Mouse (Mus musculus): Measurements from ENCODE around the gene Lhx8. TPM values are rescaled to one million over a fixed set of nuclear protein-coding genes. Genes with fewer than 3 reads are reported as not detected.

Gene Lhx8
- not detected in 2 replicates for total RNA-seq (2012; rRNA removed)
- total RNA-seq (2014; rRNA removed) = not detected in 2 replicates
- not detected in 2 replicates for polyA plus RNA-seq (2012; ENCODE audit: insufficient read length, low read depth)

DNA sequence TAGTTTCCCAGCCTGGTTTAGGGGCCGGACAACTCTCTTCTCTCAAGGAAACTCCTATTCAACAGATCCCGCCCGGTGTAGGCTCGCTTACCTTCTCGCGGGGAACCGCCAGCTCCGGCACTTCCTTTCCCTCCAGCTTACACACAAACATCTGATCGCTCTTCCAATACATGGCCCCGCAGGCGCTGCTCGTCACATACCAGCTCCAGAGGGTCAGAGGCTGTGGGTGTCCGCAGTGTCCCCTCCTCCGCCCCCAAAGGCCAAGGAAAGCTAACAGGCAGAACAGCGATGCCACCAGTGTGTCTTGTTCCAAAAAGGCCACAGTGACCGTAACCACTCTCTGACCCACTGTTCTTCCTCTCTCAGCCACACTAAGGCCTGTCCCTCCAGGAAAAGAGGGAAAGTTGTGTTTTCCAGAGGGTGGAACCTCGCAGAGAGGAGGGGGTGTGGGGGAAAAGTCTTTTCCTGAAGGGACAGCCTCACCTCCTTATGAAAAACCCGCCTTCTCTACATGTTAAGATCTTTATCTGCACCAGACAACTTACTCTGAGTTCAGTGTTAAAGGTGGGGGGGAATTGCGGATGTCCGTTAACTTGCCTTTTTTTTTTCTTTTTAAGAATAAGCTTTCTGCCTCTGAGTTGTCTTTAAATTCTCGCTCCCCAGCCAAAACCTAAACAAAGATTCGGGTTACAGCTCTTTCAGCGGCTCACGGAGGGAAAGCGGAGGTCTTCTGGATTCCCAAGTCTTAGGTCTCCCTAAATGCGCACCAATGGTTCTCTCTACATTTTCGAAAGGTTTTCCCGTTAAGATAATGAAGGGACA is at the start of gene Lhx8:
Gene Lhx8 (minus strand): TSS at position 479 of the 822 bp plus-strand sequence.
- Histone ChIP-seq H3K4me3 (replicated peaks in 1 of 3; ENCODE audit: low read depth in 2 of 3, low read length in 2 of 3, poor library complexity in 1 of 3) (no peak within 1 kb of the TSS), H3K9ac (ENCODE audit: insufficient read depth, low read depth) (no peak within 1 kb of the TSS), H3K9me3 (replicated peaks; ENCODE audit: low read length) (peaks cover 13% of the 10 kb centered on the region), H3K27ac (ENCODE audit: insufficient read depth, low read depth) (no peak within 1 kb of the TSS), H3K4me2 (ENCODE audit: insufficient read depth, low read depth, poor library complexity, severe bottlenecking) (no peak within 1 kb of the TSS), H3K4me1 (ENCODE audit: control insufficient read depth in 1 of 2, insufficient read depth in 2 of 2) (no peaks in the 10 kb centered on the region), H3K36me3 (replicated peaks in 1 of 2; ENCODE audit: control insufficient read depth in 1 of 2, insufficient read depth in 1 of 2, low read length in 1 of 2) (no peaks in the 10 kb centered on the region), H3K27me3 (replicated peaks) (peaks cover 2% of the 10 kb centered on the region), H3K79me2 (replicated peaks; ENCODE audit: control insufficient read depth, extremely low read depth, insufficient read depth, poor library complexity, severe bottlenecking) (no peaks in the 10 kb centered on the region)
- dilution Hi-C loops (cut with MboI; ENCODE audit: extremely low pct_ligation_motif_present, extremely low pct_unique_long_range_greater_than_20kb, low sequenced_read_pairs) (no loop called here), in situ Hi-C loops (cut with MboI; ENCODE audit: low pct_ligation_motif_present, low pct_unique_long_range_greater_than_20kb, low sequenced_read_pairs) (no loop called here)
- TF ChIP-seq UBTF (IDR thresholded peaks at IDR 0.05; ENCODE audit: low read depth, low read length) = no peak
- TF ChIP-seq ZC3H11A (IDR thresholded peaks at IDR 0.05; ENCODE audit: low read depth, low read length) = no peak
- DNase-seq (ENCODE audit: extremely low read depth) = no peak

DNA sequence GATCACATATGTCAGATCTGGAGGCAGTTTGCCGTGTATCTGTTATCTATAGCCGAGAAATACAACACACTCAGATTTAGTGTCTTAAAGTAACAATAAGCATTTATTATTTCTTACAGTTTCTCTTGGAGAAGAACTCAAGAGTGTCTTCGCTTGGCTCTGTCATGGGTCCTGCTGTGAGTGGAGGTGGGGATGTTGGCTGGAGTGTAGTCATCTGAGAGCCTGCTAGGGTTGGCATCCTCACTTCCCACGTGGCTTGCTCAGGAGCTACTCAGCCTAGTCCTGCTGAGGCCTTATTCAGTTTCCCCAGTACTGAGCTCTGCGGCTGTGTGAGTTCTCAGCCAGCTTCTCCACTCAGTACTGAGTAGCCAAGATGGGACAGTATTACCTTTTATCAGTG is 43.1 kb upstream of the Lhx8 start:
- Histone ChIP-seq H3K27me3 (replicated peaks) (no peaks in the 10 kb centered on the region), H3K27ac (ENCODE audit: insufficient read depth, low read depth) (no peak overlapping the region), H3K4me2 (ENCODE audit: insufficient read depth, low read depth, poor library complexity, severe bottlenecking) (no peak overlapping the region), H3K79me2 (replicated peaks; ENCODE audit: control insufficient read depth, extremely low read depth, insufficient read depth, poor library complexity, severe bottlenecking) (no peaks in the 10 kb centered on the region), H3K4me1 (ENCODE audit: control insufficient read depth in 1 of 2, insufficient read depth in 2 of 2) (0 out of 4 replicates have a peak, but pooled peaks cover 0 to 2% of the 10 kb centered on the region in 2 experiments), H3K9ac (ENCODE audit: insufficient read depth, low read depth) (no peak overlapping the region), H3K36me3 (replicated peaks in 1 of 2; ENCODE audit: control insufficient read depth in 1 of 2, insufficient read depth in 1 of 2, low read length in 1 of 2) (no peaks in the 10 kb centered on the region), H3K4me3 (replicated peaks in 1 of 3; ENCODE audit: low read depth in 2 of 3, low read length in 2 of 3, poor library complexity in 1 of 3) (no peak overlapping the region), H3K9me3 (replicated peaks; ENCODE audit: low read length) (peaks cover 2% of the 10 kb centered on the region)
- DNase-seq (ENCODE audit: extremely low read depth) = no peak
- in situ Hi-C loops (cut with MboI; ENCODE audit: low pct_ligation_motif_present, low pct_unique_long_range_greater_than_20kb, low sequenced_read_pairs) = no loop called here
- dilution Hi-C loops (cut with MboI; ENCODE audit: extremely low pct_ligation_motif_present, extremely low pct_unique_long_range_greater_than_20kb, low sequenced_read_pairs) = no loop called here
- TF ChIP-seq ZKSCAN1 (IDR thresholded peaks at IDR 0.05; ENCODE audit: borderline replicate concordance, low read depth, low read length) (no peak), ZNF384 (IDR thresholded peaks at IDR 0.05; ENCODE audit: low read depth, low read length) (no peak), JUND (conservative IDR thresholded peaks at IDR 0.05; ENCODE audit: low read depth, low read length) (no peak), JUN (IDR thresholded peaks at IDR 0.05; ENCODE audit: insufficient read depth, low read depth, low read length) (no peak), ETS1 (conservative IDR thresholded peaks at IDR 0.05; ENCODE audit: low read depth, low read length) (no peak), HCFC1 (IDR thresholded peaks at IDR 0.05; ENCODE audit: low read depth, low read length) (no peak), UBTF (IDR thresholded peaks at IDR 0.05; ENCODE audit: low read depth, low read length) (no peak), MYC (IDR thresholded peaks at IDR 0.05; ENCODE audit: low read depth, low read length) (no peak), POLR2AphosphoS2 (IDR thresholded peaks at IDR 0.05; ENCODE audit: low read depth, low read length) (no peak), CHD2 (IDR thresholded peaks at IDR 0.05; ENCODE audit: low read length) (no peak), MXI1 (IDR thresholded peaks at IDR 0.05; ENCODE audit: low read depth, low read length) (no peak), CTCF (conservative IDR thresholded peaks at IDR 0.05 in 1 of 2, IDR thresholded peaks at IDR 0.05 in 1 of 2; ENCODE audit: low read depth in 2 of 2, low read length in 2 of 2) (no peak), CHD1 (IDR thresholded peaks at IDR 0.05; ENCODE audit: low read depth, low read length) (no peak), POLR2A (IDR thresholded peaks at IDR 0.05; ENCODE audit: low read depth, low read length) (no peak), KAT2A (IDR thresholded peaks at IDR 0.05; ENCODE audit: insufficient replicate concordance, low read length) (no peak), ELF1 (IDR thresholded peaks at IDR 0.05; ENCODE audit: low read depth, low read length) (no peak)
